Mouse (Mus musculus): ENCODE measurements around the gene Osbpl3. TPM values are rescaled to one million over a fixed set of nuclear protein-coding genes. Genes with fewer than 3 reads are reported as not detected.

Gene Osbpl3
- polyA plus RNA-seq, 1 experiment from 2014 or later: 16.7 TPM

DNA sequence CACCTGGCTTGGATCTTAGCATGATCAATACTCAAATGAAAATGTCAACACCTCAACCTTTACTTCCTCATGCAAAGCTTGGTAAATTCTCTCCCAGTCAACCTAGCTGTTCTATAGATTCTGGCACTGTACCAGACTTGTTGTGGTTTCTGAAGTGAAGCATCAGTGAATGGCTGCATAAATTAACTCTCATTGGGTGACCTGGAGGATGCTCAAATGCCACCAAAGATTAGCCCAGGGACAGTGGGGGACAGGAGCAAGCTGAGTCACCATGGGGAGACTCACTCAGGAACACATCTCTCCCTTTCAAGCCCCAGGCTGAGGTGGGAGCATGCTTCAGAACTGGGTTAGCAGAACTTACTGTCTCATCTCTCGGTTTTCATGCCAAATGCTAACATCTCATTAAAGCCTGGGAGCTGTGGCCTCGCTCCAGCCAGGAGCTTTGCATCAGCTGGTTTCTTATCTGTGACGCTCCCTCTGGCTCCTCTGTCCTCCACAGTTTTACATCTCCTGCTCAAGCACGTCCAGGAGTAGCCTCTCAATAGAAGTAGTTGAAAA lies 93.2 kb downstream of the Osbpl3 start:
- Histone ChIP-seq H3K4me3 (ENCODE audit: low read depth, low read length) (no peak overlapping the region), H3K9ac (replicated peaks; ENCODE audit: low read depth, low read length) (no peak overlapping the region), H3K27me3 (ENCODE audit: control insufficient read depth, insufficient read depth, low read length) (no peaks in the 10 kb centered on the region), H3K4me1 (ENCODE audit: control insufficient read depth, insufficient read depth, low read length) (peaks cover 4% of the 10 kb centered on the region), H3K9me3 (ENCODE audit: control insufficient read depth, low read depth, low read length) (no peaks in the 10 kb centered on the region), H3K36me3 (ENCODE audit: control insufficient read depth, insufficient read depth, low read length) (no peaks in the 10 kb centered on the region), H3K27ac (ENCODE audit: low read length) (no peak overlapping the region), H3K4me2 (replicated peaks; ENCODE audit: low read depth, low read length) (no peak overlapping the region)
- WGBS: 74% methylated on average over 4 of the region's 4 CpGs
- no peak for ATAC-seq (ENCODE audit: insufficient number of reproducible peaks, insufficient read depth, low FRiP score, low read depth)

DNA sequence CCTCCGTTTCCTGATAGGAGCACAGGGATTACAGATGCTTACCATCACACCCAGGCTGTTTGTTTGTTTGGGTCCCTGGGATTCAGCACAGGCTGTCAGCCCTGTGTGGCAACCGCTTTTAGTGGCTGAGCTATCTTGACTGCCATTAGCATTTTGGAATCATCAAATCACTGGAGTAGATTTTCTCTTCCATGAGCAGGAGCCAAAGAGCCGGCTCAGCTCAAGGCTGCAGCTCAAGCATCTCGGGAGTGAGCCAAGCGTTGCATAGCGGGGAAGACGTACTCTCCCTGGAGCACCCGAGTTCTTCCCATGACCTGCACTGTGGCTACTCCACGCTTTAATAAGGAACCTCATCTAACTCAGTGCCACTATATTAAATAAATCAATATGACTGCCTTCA lies 93.8 kb downstream of the Osbpl3 start:
- peaks cover 6% of the 10 kb centered on the region for H3K4me1 ChIP-seq (ENCODE audit: control insufficient read depth, insufficient read depth, low read length)
- H3K9me3 ChIP-seq (ENCODE audit: control insufficient read depth, low read depth, low read length): no peaks in the 10 kb centered on the region
- H3K36me3 ChIP-seq (ENCODE audit: control insufficient read depth, insufficient read depth, low read length): no peaks in the 10 kb centered on the region
- no peak for ATAC-seq (ENCODE audit: insufficient number of reproducible peaks, insufficient read depth, low FRiP score, low read depth)
- H3K9ac ChIP-seq (replicated peaks; ENCODE audit: low read depth, low read length): no peak overlapping the region
- H3K4me3 ChIP-seq (ENCODE audit: low read depth, low read length): no peak overlapping the region
- no peaks in the 10 kb centered on the region for H3K27me3 ChIP-seq (ENCODE audit: control insufficient read depth, insufficient read depth, low read length)
- no peak overlapping the region for H3K4me2 ChIP-seq (replicated peaks; ENCODE audit: low read depth, low read length)
- 78% methylated on average over 9 of the region's 9 CpGs for WGBS
- H3K27ac ChIP-seq (ENCODE audit: low read length): no peak overlapping the region

DNA sequence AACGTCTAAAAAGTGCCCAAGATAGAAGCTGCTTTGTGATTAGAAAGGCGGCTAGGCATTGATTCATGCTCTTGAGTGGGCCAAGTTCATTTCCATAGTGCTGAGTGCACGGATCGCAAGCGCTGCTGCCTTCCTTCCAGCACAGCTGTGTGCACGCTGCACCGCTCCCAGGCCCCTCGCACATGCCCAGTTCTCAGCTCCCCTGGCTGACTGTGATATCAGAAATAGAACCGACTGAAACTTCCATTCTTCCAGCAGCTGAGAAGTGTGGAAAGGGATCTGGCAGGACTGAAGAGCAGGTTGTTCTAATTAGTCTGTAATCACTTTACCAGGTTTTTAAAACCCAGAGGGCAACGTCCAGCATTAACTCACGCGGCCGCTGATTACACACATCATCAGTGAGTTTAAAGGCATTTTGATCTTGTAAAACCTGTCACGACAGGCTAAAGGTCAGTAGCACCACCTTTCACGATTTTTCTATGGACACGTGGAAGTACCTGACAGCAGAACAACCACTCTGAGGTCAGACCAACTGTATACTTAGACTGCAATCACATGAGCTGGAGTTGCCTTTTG lies 97.8 kb downstream of the Osbpl3 start:
- WGBS: 45% methylated on average over 16 of the region's 16 CpGs
- Histone ChIP-seq H3K9me3 (ENCODE audit: control insufficient read depth, low read depth, low read length) (no peaks in the 10 kb centered on the region), H3K36me3 (ENCODE audit: control insufficient read depth, insufficient read depth, low read length) (no peaks in the 10 kb centered on the region), H3K27ac (ENCODE audit: low read length) (peak overlapping the region; percentile 58; the same call in 1 of the 2 replicates), H3K4me3 (ENCODE audit: low read depth, low read length) (no peak overlapping the region), H3K9ac (replicated peaks; ENCODE audit: low read depth, low read length) (no peak overlapping the region), H3K4me1 (ENCODE audit: control insufficient read depth, insufficient read depth, low read length) (peaks cover 15% of the 10 kb centered on the region), H3K27me3 (ENCODE audit: control insufficient read depth, insufficient read depth, low read length) (no peaks in the 10 kb centered on the region), H3K4me2 (replicated peaks; ENCODE audit: low read depth, low read length) (no peak overlapping the region)
- peak; percentile 46 for ATAC-seq (ENCODE audit: insufficient number of reproducible peaks, insufficient read depth, low FRiP score, low read depth)

DNA sequence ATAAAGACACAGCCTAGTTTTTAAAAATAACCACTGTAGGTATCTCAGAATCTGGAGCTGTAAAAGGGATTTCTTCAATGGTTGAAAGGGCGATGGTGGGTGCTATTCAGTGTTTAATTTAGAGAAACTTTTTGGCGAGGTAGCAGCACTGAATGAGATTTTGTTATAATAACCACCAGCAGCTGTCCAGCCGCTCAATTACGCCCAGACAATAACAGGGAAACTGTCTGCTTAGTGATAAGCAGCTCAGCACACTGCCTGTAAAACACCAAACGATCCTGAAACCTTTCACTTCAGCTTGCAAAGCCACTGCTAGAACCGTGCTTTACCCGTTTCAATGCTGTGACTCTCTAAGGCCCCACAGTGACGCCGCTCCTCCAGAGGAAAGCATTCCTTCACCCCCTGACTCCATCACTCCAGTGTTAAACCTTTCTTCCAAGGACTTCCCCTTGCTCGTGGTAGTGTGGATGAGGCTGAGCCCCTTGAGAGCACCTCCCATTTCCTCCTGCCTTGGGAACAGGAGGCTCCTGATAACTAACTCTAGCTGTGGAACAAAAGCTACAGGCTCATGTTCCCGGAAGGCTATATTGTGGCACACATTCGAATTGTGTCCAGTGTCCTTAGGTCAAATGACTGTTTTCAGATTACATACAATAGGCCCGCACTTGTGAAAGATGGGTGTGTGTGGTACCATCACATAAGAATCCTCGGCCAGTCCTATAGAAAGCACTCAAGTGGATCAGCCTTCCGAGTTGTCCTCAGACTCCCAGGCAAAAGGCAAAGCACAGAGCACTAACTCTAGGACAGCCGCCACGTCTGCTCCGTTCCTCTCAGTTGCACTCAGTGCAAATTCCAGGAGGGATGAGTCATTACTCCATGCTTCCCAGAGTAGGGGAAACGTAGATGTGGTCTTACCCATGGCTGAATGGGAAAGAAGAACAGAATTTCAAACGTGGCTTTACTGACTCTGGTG lies 101.0 kb downstream of the Osbpl3 start:
- H3K4me2 ChIP-seq (replicated peaks; ENCODE audit: low read depth, low read length): no peak overlapping the region
- no peak overlapping the region for H3K4me3 ChIP-seq (ENCODE audit: low read depth, low read length)
- H3K27ac ChIP-seq (ENCODE audit: low read length): peak overlapping the region; percentile 63; the same call in 1 of the 2 replicates
- no peaks in the 10 kb centered on the region for H3K9me3 ChIP-seq (ENCODE audit: control insufficient read depth, low read depth, low read length)
- 52% methylated on average over 20 of the region's 20 CpGs for WGBS
- H3K9ac ChIP-seq (replicated peaks; ENCODE audit: low read depth, low read length): no peak overlapping the region
- H3K27me3 ChIP-seq (ENCODE audit: control insufficient read depth, insufficient read depth, low read length): no peaks in the 10 kb centered on the region
- no peak for ATAC-seq (ENCODE audit: insufficient number of reproducible peaks, insufficient read depth, low FRiP score, low read depth)
- no peaks in the 10 kb centered on the region for H3K36me3 ChIP-seq (ENCODE audit: control insufficient read depth, insufficient read depth, low read length)
- peaks cover 15% of the 10 kb centered on the region for H3K4me1 ChIP-seq (ENCODE audit: control insufficient read depth, insufficient read depth, low read length)

DNA sequence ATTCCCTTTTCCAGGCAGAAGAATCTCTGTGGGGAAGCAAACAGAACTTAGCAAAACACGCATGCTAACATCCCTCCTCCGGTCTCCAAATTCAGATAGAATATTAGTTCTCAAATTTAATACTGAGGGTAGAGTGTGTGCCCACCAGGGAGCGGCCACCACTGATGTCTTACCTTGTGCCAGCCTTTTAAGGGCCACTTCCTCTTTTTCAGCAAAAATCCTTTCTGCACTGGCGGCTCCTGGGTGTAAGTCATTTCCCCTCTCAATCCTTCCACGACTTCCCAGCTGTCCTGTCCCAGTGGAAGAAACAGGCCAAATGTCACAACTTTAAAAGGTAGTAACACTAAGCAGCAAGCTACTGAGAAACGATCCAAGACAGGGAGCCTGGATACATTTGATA lies 103.2 kb downstream of the Osbpl3 start:
- Histone ChIP-seq H3K4me3 (ENCODE audit: low read depth, low read length) (no peak overlapping the region), H3K4me2 (replicated peaks; ENCODE audit: low read depth, low read length) (no peak overlapping the region), H3K4me1 (ENCODE audit: control insufficient read depth, insufficient read depth, low read length) (peaks cover 11% of the 10 kb centered on the region), H3K9ac (replicated peaks; ENCODE audit: low read depth, low read length) (no peak overlapping the region), H3K27ac (ENCODE audit: low read length) (no peak overlapping the region), H3K27me3 (ENCODE audit: control insufficient read depth, insufficient read depth, low read length) (no peaks in the 10 kb centered on the region), H3K9me3 (ENCODE audit: control insufficient read depth, low read depth, low read length) (no peaks in the 10 kb centered on the region), H3K36me3 (ENCODE audit: control insufficient read depth, insufficient read depth, low read length) (no peaks in the 10 kb centered on the region)
- ATAC-seq (ENCODE audit: insufficient number of reproducible peaks, insufficient read depth, low FRiP score, low read depth): no peak
- WGBS: 56% methylated on average over 6 of the region's 6 CpGs

DNA sequence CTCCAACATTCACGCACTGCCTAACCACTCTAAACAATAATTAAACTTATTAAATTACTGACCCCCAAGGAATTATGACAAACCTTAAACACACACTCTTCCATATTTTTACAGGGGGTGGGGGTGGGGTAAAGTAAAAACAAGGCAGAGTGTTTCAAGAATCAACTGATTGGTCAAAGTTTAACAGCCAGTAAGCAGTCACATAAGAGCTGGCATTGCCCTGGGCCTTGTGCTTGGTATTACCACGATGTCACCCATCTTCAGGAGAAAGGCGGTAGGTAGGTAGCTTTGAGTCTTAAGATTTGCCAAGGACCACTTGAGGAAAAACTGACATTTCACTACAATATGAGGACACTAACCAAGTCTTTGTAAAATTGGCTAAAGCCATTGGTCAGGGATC lies 105.1 kb downstream of the Osbpl3 start:
- Histone ChIP-seq H3K9me3 (ENCODE audit: control insufficient read depth, low read depth, low read length) (no peaks in the 10 kb centered on the region), H3K9ac (replicated peaks; ENCODE audit: low read depth, low read length) (no peak overlapping the region), H3K36me3 (ENCODE audit: control insufficient read depth, insufficient read depth, low read length) (no peaks in the 10 kb centered on the region), H3K4me3 (ENCODE audit: low read depth, low read length) (no peak overlapping the region), H3K27ac (ENCODE audit: low read length) (no peak overlapping the region), H3K4me1 (ENCODE audit: control insufficient read depth, insufficient read depth, low read length) (peaks cover 9% of the 10 kb centered on the region), H3K27me3 (ENCODE audit: control insufficient read depth, insufficient read depth, low read length) (no peaks in the 10 kb centered on the region), H3K4me2 (replicated peaks; ENCODE audit: low read depth, low read length) (no peak overlapping the region)
- ATAC-seq (ENCODE audit: insufficient number of reproducible peaks, insufficient read depth, low FRiP score, low read depth): no peak
- WGBS: 92% methylated on average over 3 of the region's 3 CpGs

DNA sequence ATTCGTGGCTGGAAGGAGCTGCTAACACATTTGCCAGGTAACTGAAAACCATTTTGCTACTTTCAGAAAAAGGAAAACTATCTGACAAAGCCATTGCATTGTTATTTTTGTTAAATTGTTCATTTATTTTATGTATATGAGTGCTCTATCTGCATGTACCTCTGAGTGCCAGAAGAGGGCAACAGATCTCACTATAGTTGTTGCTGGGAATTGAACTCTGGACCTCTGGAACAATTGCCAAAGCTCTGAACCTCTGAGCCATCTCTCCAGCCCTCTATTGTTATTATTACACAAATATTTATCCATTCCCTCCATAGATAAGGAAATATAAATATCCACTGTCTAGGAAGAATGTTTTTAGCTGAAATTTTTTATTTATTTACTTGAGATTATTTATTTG lies 107.4 kb downstream of the Osbpl3 start:
- WGBS: 95% methylated on average over 1 of the region's 1 CpGs
- H3K36me3 ChIP-seq (ENCODE audit: control insufficient read depth, insufficient read depth, low read length): no peaks in the 10 kb centered on the region
- no peak overlapping the region for H3K4me2 ChIP-seq (replicated peaks; ENCODE audit: low read depth, low read length)
- no peak overlapping the region for H3K27ac ChIP-seq (ENCODE audit: low read length)
- no peak overlapping the region for H3K9ac ChIP-seq (replicated peaks; ENCODE audit: low read depth, low read length)
- ATAC-seq (ENCODE audit: insufficient number of reproducible peaks, insufficient read depth, low FRiP score, low read depth): no peak
- no peaks in the 10 kb centered on the region for H3K27me3 ChIP-seq (ENCODE audit: control insufficient read depth, insufficient read depth, low read length)
- H3K4me1 ChIP-seq (ENCODE audit: control insufficient read depth, insufficient read depth, low read length): no peaks in the 10 kb centered on the region
- no peak overlapping the region for H3K4me3 ChIP-seq (ENCODE audit: low read depth, low read length)
- no peaks in the 10 kb centered on the region for H3K9me3 ChIP-seq (ENCODE audit: control insufficient read depth, low read depth, low read length)

DNA sequence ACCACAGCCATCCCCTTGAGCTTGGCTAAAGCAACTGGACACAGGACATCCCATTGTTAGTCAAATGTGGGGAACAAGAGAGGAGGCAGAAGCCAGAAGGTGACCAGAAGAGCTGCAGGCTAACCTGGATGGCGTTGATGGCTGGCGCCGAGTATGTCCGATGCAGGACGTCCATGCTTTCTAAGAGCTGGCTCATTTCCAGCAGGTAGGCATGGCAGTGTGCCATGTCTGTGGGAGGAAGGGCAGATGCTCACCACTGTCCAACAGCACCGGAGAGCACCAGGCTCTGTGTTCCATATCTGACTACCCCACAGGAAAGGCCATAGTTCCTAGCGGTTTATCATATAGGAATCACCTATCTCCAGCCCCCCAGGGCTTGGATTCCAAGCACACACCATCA lies 109.8 kb downstream of the Osbpl3 start:
- no peak overlapping the region for H3K9ac ChIP-seq (replicated peaks; ENCODE audit: low read depth, low read length)
- no peak overlapping the region for H3K4me3 ChIP-seq (ENCODE audit: low read depth, low read length)
- 89% methylated on average over 7 of the region's 7 CpGs for WGBS
- H3K4me2 ChIP-seq (replicated peaks; ENCODE audit: low read depth, low read length): no peak overlapping the region
- no peaks in the 10 kb centered on the region for H3K9me3 ChIP-seq (ENCODE audit: control insufficient read depth, low read depth, low read length)
- ATAC-seq (ENCODE audit: insufficient number of reproducible peaks, insufficient read depth, low FRiP score, low read depth): no peak
- no peaks in the 10 kb centered on the region for H3K4me1 ChIP-seq (ENCODE audit: control insufficient read depth, insufficient read depth, low read length)
- no peaks in the 10 kb centered on the region for H3K27me3 ChIP-seq (ENCODE audit: control insufficient read depth, insufficient read depth, low read length)
- H3K36me3 ChIP-seq (ENCODE audit: control insufficient read depth, insufficient read depth, low read length): no peaks in the 10 kb centered on the region
- no peak overlapping the region for H3K27ac ChIP-seq (ENCODE audit: low read length)

Data from stomach, embryonic 14.5 days (tissue).